Mouse (Mus musculus) urinary bladder, postnatal 10 days (tissue): ENCODE data around the gene Mmp14.

Source experiments
- DNase-seq: peaks from one replicate; pipeline ENCODE4 v3.0.0; 2022; ENCODE audit warnings: low spot score

Gene Mmp14

GRCm38 (mm10) chr14:54433941-54434531 is 2.6 kb downstream of the Mmp14 start:
- no peak for DNase-seq

GRCm38 (mm10) chr14:54435194-54435918 is 3.9 kb downstream of the Mmp14 start:
- DNase-seq: no peak

GRCm38 (mm10) chr14:54439155-54439554 is 7.7 kb downstream of the Mmp14 start:
- DNase-seq: no peak

GRCm38 (mm10) chr14:54439610-54440009 is 8.2 kb downstream of the Mmp14 start:
- no peak for DNase-seq

- no peak for DNase-seq
Measured at GRCm38 (mm10) chr14:54440538-54440937, 9.1 kb downstream of the Mmp14 start.

GRCm38 (mm10) chr14:54441365-54441764 is 10.0 kb downstream of the Mmp14 start:
- DNase-seq: no peak

GRCm38 (mm10) chr14:54442548-54442947 is 11.1 kb downstream of the Mmp14 start:
- DNase-seq: no peak

GRCm38 (mm10) chr14:54443196-54443595 is 11.8 kb downstream of the Mmp14 start:
- no peak for DNase-seq

GRCm38 (mm10) chr14:54443712-54444618 is 12.6 kb downstream of the Mmp14 start:
- DNase-seq: no peak

- DNase-seq: no peak
Measured at GRCm38 (mm10) chr14:54445476-54445875, 14.1 kb downstream of the Mmp14 start.

- no peak for DNase-seq
Measured at GRCm38 (mm10) chr14:54453566-54453965, 22.2 kb downstream of the Mmp14 start.

- no peak for DNase-seq
Measured at GRCm38 (mm10) chr14:54454669-54455528, 23.5 kb downstream of the Mmp14 start.

- DNase-seq: no peak
Measured at GRCm38 (mm10) chr14:54457907-54458569, 26.6 kb downstream of the Mmp14 start.

GRCm38 (mm10) chr14:54462146-54462545 is 30.7 kb downstream of the Mmp14 start:
- no peak for DNase-seq

GRCm38 (mm10) chr14:54463108-54463958 is 31.9 kb downstream of the Mmp14 start:
- DNase-seq: no peak

- peak; percentile 72 for DNase-seq
Measured at GRCm38 (mm10) chr14:54463959-54464292, 32.5 kb downstream of the Mmp14 start, which contains the start of gene Lrp10. Gene Lrp10, plus strand, starts transcription at chr14:54464137.

- DNase-seq: no peak
Measured at GRCm38 (mm10) chr14:54464293-54465005, 33.0 kb downstream of the Mmp14 start.

GRCm38 (mm10) chr14:54471467-54471866 is 40.1 kb downstream of the Mmp14 start:
- DNase-seq: no peak

- DNase-seq: no peak
Measured at GRCm38 (mm10) chr14:54472671-54473070, 41.3 kb downstream of the Mmp14 start.

GRCm38 (mm10) chr14:54474744-54475143 is 43.3 kb downstream of the Mmp14 start:
- DNase-seq: no peak
